Mouse (Mus musculus): ENCODE results near the gene Abca4.

Abca4 gene

GRCm38 (mm10) chr3:122173526-122174150 lies 129.4 kb downstream of the Abca4 start:
- DNase-seq = no peak

GRCm38 (mm10) chr3:122176018-122176417 lies 131.8 kb downstream of the Abca4 start:
- DNase-seq = no peak

- DNase-seq = no peak
Measured at GRCm38 (mm10) chr3:122176706-122177390, 132.6 kb downstream of the Abca4 start.

GRCm38 (mm10) chr3:122184109-122184508 lies 139.9 kb downstream of the Abca4 start:
- no peak for DNase-seq

- DNase-seq = no peak
Measured at GRCm38 (mm10) chr3:122186975-122187374, 142.7 kb downstream of the Abca4 start.

- DNase-seq = no peak
Measured at GRCm38 (mm10) chr3:122196621-122197298, 152.5 kb downstream of the Abca4 start.

GRCm38 (mm10) chr3:122198532-122198931 lies 154.3 kb downstream of the Abca4 start:
- no peak for DNase-seq

GRCm38 (mm10) chr3:122198966-122199381 lies 154.7 kb downstream of the Abca4 start:
- no peak for DNase-seq

- DNase-seq = no peak
Measured at GRCm38 (mm10) chr3:122199600-122199999, 155.4 kb downstream of the Abca4 start.

- DNase-seq = no peak
Measured at GRCm38 (mm10) chr3:122200017-122200416, 155.8 kb downstream of the Abca4 start.

GRCm38 (mm10) chr3:122200447-122200846 lies 156.2 kb downstream of the Abca4 start:
- no peak for DNase-seq

GRCm38 (mm10) chr3:122202307-122202732 lies 158.1 kb downstream of the Abca4 start:
- DNase-seq = no peak

GRCm38 (mm10) chr3:122203675-122204329 lies 159.6 kb downstream of the Abca4 start:
- DNase-seq = no peak

GRCm38 (mm10) chr3:122205753-122206152 lies 161.5 kb downstream of the Abca4 start:
- DNase-seq = no peak

GRCm38 (mm10) chr3:122206279-122207070 lies 162.2 kb downstream of the Abca4 start:
- DNase-seq = no peak

GRCm38 (mm10) chr3:122207766-122208165 lies 163.5 kb downstream of the Abca4 start:
- DNase-seq = no peak

GRCm38 (mm10) chr3:122208296-122209225 lies 164.3 kb downstream of the Abca4 start:
- DNase-seq = no peak

GRCm38 (mm10) chr3:122209511-122209910 lies 165.3 kb downstream of the Abca4 start:
- DNase-seq = no peak

- no peak for DNase-seq
Measured at GRCm38 (mm10) chr3:122210434-122210833, 166.2 kb downstream of the Abca4 start.

- DNase-seq = no peak
Measured at GRCm38 (mm10) chr3:122210846-122211245, 166.6 kb downstream of the Abca4 start.

- DNase-seq = no peak
Measured at GRCm38 (mm10) chr3:122211446-122212125, 167.3 kb downstream of the Abca4 start.
